Mouse (Mus musculus) fibroblast of lung, adult 2 months (primary cell): ENCODE data around the gene Lats1.

Experiments used
- DNase-seq: peaks from one replicate; pipeline ENCODE4 v3.0.0-alpha.2; 2011; ENCODE audit warnings: low read depth

The Lats1 gene

DNA sequence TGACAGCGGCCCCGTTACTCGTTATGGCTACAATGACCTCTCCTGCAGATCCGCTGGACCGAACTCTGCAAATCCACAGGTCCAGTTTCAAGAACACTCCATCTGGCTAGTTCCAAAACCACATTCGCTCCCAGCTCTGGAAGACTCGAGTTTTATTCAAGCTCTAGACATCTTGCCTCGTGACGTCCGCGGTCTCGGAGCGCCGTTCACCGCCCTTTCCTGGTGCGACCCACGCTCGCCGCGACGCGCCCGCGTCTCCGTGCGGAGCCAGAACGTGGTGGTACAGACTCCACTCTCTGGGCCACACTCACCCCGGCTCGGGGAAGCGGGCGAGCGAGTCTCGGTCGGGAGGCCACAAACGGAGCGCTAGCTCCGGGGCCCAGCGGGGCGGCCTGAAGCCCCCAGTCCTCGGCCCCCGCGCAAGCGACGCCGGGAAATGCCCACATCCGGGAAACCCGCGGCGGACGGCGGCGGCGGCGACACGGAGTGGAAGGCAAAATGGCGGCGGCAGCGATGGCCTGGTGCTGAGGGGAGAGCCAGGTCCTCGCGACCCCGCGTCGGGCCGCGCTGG is at the start of gene Lats1, which contains the start of gene Pcmt1:
Lats1 (plus strand) TSS at position 484 of the 571 bp plus-strand sequence.
Pcmt1 (minus strand) TSS at position 406 of the 571 bp plus-strand sequence.
- DNase-seq = peak; percentile 35

GRCm38 (mm10) chr10:7640366-7640765 is 40.6 kb upstream of the Lats1 start:
- DNase-seq = no peak

GRCm38 (mm10) chr10:7645911-7646310 is 35.1 kb upstream of the Lats1 start:
- DNase-seq = no peak

- no peak for DNase-seq
These were observed 32.0 kb upstream of the Lats1 start for GRCm38 (mm10) chr10:7649059-7649458.

GRCm38 (mm10) chr10:7651057-7651456 is 30.0 kb upstream of the Lats1 start:
- DNase-seq = no peak

DNA sequence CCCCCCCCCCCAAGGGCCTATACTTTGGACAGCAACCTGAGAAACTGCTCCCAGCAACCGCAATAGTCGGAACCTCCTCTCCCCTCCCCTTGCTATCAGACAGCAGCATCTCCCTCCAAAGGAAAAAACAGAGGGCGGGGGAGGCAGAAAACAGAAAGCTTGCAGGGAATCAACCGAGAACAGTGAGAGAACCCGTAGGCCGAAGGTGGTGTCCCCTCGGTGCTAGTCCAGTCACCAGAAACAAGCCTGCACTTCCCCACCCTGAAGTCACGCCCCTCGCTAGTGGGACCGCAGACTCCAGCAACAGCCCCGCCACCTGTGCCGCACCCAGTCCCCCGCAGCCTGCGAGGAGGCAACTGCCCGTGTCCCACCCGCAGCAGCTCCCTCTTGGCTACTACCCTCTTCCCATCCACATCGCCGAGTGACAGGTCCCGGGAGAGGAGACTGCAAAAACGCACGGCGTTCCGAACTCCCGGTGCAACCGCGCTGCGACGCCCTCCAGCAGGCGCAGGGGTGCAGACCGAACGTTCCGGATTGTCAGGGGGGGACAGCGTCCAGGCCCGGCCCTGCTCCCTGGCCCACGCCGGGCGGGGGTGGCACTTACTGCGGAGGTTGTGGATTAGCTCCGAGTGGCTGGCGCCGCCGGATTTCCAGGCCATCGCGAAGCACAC is 18.4 kb upstream of the Lats1 start:
- DNase-seq = no peak

- DNase-seq = peak; percentile 59
These were observed 17.6 kb upstream of the Lats1 start for GRCm38 (mm10) chr10:7663159-7664026.

- no peak for DNase-seq
These were observed 16.9 kb upstream of the Lats1 start for GRCm38 (mm10) chr10:7664027-7664526.

- DNase-seq = no peak
These were observed 16.1 kb upstream of the Lats1 start for GRCm38 (mm10) chr10:7664889-7665288.

- DNase-seq = peak; percentile 73
These were observed 13.6 kb upstream of the Lats1 start, which contains the start of gene Nup43 for GRCm38 (mm10) chr10:7667342-7667802. Nup43 (plus strand) TSS chr10:7667503.

- no peak for DNase-seq
These were observed 7.3 kb upstream of the Lats1 start for GRCm38 (mm10) chr10:7673673-7674072.

GRCm38 (mm10) chr10:7681343-7682025 is 470 bp downstream of the Lats1 start:
- DNase-seq = peak; percentile 53

- DNase-seq = no peak
These were observed 1.2 kb downstream of the Lats1 start for GRCm38 (mm10) chr10:7682249-7682648.

DNA sequence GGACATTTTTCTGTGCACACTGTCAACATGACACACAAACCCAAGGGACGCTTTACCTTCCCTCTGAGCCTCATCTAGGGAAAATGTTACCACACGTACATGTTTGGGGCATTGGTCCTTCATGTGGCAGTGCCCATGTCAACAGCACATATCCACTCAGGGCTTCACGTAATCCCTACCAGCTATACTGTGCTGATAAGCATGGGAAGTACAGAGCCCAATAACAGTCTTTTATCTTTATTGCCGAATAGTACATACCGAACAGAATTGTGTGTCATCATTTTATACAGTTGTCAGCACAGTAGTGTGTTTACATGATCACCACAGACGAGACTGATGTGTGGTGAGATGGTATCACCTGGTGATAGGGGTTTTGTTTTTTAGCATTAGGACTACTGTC is 5.9 kb downstream of the Lats1 start:
- DNase-seq = no peak

DNA sequence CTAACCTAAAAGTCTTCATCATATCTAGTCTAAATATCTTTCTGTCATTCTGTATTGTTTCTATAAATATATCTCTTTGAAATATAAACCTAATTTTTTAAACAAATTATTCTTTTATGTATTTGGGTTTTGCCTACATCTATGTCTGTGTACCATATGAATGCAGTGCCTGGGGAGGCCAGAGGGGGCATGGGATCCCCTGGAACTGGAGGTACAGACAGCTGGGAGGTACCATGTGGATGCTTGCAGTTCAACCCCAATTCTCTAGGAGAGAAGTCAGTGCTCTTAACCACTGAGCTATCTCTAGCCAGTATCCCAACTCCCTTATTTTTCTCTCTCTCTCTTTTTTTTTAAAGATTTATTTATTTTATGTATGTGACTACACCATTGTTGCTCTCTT is 14.3 kb downstream of the Lats1 start:
- no peak for DNase-seq

DNA sequence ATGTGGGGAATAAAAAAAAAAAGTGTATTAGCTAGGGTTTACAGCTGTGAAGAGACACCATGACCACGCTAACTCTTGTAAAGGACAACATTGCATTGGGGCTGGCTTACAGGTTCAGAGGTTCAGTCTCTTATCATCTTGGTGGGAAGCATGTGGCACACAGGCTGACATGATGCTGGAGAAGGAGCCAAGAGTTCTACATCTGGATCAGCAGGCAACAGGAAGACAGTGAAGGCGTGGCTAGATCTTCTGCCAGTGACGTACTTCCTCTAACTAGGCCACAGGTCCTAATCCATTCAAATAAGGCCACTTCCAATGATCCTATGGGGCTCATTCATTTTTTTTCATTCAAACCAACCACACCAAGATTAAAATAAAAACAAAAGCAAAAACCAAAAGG is 19.1 kb downstream of the Lats1 start:
- no peak for DNase-seq

DNA sequence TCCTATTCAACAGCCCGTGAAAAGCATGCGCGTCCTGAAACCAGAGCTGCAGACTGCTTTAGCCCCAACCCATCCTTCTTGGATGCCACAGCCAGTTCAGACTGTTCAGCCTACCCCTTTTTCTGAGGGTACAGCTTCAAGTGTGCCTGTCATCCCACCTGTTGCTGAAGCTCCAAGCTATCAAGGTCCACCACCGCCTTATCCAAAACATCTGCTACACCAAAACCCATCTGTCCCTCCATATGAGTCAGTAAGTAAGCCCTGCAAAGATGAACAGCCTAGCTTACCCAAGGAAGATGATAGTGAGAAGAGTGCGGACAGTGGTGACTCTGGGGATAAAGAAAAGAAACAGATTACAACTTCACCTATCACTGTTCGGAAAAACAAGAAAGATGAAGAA is 21.6 kb downstream of the Lats1 start:
- no peak for DNase-seq

- no peak for DNase-seq
These were observed 29.1 kb downstream of the Lats1 start for GRCm38 (mm10) chr10:7710121-7710520.

GRCm38 (mm10) chr10:7712506-7712905 is 31.5 kb downstream of the Lats1 start:
- DNase-seq = no peak

GRCm38 (mm10) chr10:7715056-7715455 is 34.0 kb downstream of the Lats1 start:
- DNase-seq = no peak

DNA sequence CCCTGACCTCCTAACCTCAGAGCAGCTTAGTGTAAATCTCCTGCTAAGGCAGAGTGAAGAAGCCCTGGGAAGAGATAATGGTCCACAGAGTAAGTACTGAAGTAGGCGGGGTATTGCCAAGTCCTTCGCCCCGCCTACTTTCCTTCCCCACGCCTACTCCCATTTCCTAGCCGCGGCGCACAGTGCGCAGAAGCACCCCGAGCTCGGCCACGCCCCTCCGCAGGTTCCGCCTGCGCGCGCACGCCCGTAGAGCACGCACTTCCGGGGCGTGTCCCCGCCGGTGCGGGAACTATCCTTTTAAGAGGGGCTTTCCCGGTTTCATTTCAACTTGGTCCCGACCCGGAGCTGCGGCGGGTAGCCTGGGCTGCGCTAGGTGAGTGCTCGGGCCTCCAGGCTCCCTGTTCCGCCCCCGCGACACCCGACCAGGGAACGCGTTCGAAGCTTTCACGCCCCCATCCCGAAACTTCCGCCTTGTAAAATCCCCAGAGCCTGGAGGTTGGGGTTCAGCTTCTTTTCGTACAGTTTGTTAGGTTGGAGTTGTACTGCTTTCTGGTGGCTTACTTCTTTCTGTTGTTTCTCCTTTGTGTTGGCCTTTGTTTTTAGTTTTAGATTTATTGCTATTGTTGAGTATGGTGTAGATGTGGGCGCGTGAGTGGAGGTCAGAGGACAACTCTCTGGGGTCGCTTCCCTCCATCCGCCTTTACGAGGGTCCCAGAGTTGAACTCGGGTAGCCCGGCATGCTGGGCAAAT is 44.9 kb downstream of the Lats1 start, which contains the start of gene Katna1:
Katna1 (plus strand) TSS at position 250 of the 750 bp plus-strand sequence.
- DNase-seq = peak; percentile 84
